Mouse (Mus musculus): ENCODE data around the gene Olfr1308. TPM values are rescaled to one million over a fixed set of nuclear protein-coding genes. Genes with fewer than 3 reads are reported as not detected.

The Olfr1308 gene
- not detected in 2 replicates for polyA plus RNA-seq (2015; fragmentation: Nextera tagmentation; extraction: Ambion mirVana)

DNA sequence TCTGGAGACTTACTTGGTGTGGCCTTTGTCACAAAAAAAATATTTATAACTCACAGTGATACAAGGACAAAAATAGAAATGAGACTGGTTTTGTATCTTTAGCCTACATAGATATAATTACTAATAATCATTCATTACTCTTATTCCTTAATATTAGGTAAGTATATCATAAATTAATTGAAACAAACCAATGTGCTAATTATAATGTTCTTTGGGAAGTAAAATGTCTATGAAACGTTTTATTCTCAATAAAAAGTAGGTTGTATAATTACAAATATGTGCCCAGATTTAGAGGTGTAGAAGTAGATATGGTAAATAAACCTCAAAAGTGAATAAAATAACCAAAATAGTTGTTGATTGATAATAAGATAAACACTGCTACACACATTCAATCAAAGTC lies at the start of gene Olfr1308:
Gene Olfr1308, minus strand, starts transcription at position 101 of the 400 bp plus-strand sequence.
- H3K4me1 ChIP-seq: no peaks in the 10 kb centered on the region
- no peak within 1 kb of the TSS for H3K4me2 ChIP-seq (replicated peaks)
- H3K9me3 ChIP-seq: no peaks in the 10 kb centered on the region
- ATAC-seq (replicated peaks): no peak
- no peaks in the 10 kb centered on the region for H3K36me3 ChIP-seq
- H3K9ac ChIP-seq (replicated peaks): no peak within 1 kb of the TSS
- WGBS: 58% methylated on average over 1 of the region's 1 CpGs
- no peak within 1 kb of the TSS for H3K4me3 ChIP-seq
- no peak within 1 kb of the TSS for H3K27ac ChIP-seq (replicated peaks)
- H3K27me3 ChIP-seq: no peaks in the 10 kb centered on the region

DNA sequence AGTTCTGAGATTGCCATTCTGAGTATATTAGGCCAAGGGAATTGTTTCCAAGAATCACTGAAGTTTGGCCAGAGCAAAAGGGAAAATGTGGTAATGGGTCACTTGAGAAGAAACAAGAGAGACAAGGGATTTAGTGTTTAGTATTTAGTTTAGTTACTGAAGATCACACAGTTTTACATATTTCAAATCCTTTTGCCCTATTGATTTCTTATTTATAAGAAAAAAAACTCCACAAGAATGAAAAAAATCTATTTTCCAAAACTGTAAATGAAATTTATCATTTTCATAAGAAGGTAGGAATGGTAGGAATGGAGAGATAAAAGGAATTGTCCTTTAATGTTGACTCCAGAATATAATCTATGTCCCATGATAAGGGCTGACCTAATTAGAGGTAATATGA lies 47.9 kb upstream of the Olfr1308 start, which contains the start of gene Olfr1310:
Gene Olfr1310, minus strand, starts transcription at position 101 of the 400 bp plus-strand sequence.
- Histone ChIP-seq H3K4me3 (no peak within 1 kb of the TSS), H3K9me3 (no peaks in the 10 kb centered on the region), H3K9ac (replicated peaks) (no peak within 1 kb of the TSS), H3K27me3 (no peaks in the 10 kb centered on the region), H3K36me3 (no peaks in the 10 kb centered on the region), H3K4me2 (replicated peaks) (no peak within 1 kb of the TSS), H3K4me1 (no peaks in the 10 kb centered on the region), H3K27ac (replicated peaks) (no peak within 1 kb of the TSS)
- no peak for ATAC-seq (replicated peaks)

DNA sequence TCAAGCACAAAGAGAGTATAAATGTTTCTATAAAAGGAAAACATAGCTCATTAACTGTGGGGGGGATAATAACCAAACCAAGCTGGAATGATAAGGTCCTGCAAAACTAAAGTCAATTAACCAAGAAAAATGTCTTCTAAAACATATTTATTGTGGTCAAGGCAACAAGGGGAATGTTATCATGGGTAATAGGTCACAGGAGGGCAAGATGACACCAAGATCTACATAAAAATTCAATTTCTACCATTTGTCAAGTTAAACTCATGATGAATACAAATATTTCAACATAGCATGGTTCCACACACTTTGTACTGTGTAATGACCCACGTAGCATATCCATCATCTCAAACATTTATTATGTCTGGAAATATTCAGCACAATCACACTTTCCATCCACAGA lies 25.4 kb upstream of the Olfr1308 start, which contains the start of gene Olfr1309:
Gene Olfr1309, minus strand, starts transcription at position 101 of the 400 bp plus-strand sequence.
- Histone ChIP-seq H3K36me3 (no peaks in the 10 kb centered on the region), H3K4me3 (no peak within 1 kb of the TSS), H3K27me3 (no peaks in the 10 kb centered on the region), H3K9ac (replicated peaks) (no peak within 1 kb of the TSS), H3K9me3 (no peaks in the 10 kb centered on the region), H3K27ac (replicated peaks) (no peak within 1 kb of the TSS), H3K4me2 (replicated peaks) (no peak within 1 kb of the TSS), H3K4me1 (no peaks in the 10 kb centered on the region)
- no peak for ATAC-seq (replicated peaks)
- 59% methylated on average over 1 of the region's 1 CpGs for WGBS

DNA sequence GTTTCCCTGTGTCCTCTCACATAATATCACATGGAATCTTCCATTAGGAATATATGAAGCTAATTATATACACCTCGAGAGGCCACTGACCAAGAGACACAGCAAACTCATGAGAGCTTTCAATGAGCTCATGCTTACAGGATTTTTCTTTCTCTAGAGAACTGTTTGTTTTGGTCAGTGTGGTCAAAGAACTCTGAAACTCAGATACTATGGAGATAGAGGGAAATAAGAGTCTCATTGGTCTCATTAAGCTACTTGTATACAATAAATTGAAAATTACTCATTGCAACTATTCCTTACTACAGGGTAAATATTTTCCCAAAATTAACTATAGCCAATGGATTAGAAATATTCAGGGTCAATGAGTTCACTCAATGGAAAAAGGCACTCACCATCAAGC lies 15.4 kb downstream of the Olfr1308 start, which contains the start of gene Olfr1307:
Gene Olfr1307, minus strand, starts transcription at position 101 of the 400 bp plus-strand sequence.
- ATAC-seq (replicated peaks): no peak
- no peaks in the 10 kb centered on the region for H3K36me3 ChIP-seq
- no peaks in the 10 kb centered on the region for H3K9me3 ChIP-seq
- 76% methylated on average over 1 of the region's 1 CpGs for WGBS
- no peak within 1 kb of the TSS for H3K4me2 ChIP-seq (replicated peaks)
- H3K4me3 ChIP-seq: no peak within 1 kb of the TSS
- H3K27ac ChIP-seq (replicated peaks): no peak within 1 kb of the TSS
- H3K27me3 ChIP-seq: no peaks in the 10 kb centered on the region
- no peak within 1 kb of the TSS for H3K9ac ChIP-seq (replicated peaks)
- H3K4me1 ChIP-seq: no peaks in the 10 kb centered on the region

DNA sequence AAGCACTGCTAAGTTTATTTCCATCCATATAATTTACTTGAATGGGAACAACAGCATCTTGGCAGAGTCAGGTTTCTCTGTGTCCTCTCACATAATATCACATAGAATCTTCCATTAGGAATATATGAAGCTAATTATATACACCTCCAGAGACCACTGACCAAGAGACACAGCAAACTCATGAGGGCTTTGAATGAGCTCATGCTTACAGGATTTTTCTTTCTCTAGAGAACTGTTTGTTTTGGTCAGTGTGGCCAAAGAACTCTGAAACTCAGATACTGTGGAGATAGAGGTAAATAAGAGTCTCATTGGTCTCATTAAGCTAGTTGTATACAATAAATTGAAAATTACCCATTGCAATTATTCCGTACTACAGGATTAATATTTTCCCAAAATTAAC lies 48.6 kb downstream of the Olfr1308 start, which contains the start of gene Olfr1306:
Gene Olfr1306, minus strand, starts transcription at position 101 of the 400 bp plus-strand sequence.
- H3K9ac ChIP-seq (replicated peaks): no peak within 1 kb of the TSS
- whole genome bisulfite sequencing: 87% methylated on average over 1 of the region's 1 CpGs
- no peaks in the 10 kb centered on the region for H3K9me3 ChIP-seq
- no peak for ATAC-seq (replicated peaks)
- H3K36me3 ChIP-seq: no peaks in the 10 kb centered on the region
- H3K27ac ChIP-seq (replicated peaks): no peak within 1 kb of the TSS
- no peak within 1 kb of the TSS for H3K4me3 ChIP-seq
- no peak within 1 kb of the TSS for H3K4me2 ChIP-seq (replicated peaks)
- H3K4me1 ChIP-seq: no peaks in the 10 kb centered on the region
- no peaks in the 10 kb centered on the region for H3K27me3 ChIP-seq

Other genes starting within 250 kb of the Olfr1308 start
- gene Olfr1301, start 213.9 kb downstream of the Olfr1308 start, polyA plus RNA-seq (2015; fragmentation: Nextera tagmentation; extraction: Ambion mirVana): not detected in 2 replicates
- not detected in 2 replicates for gene Olfr1302, start 187.5 kb downstream of the Olfr1308 start, polyA plus RNA-seq (2015; fragmentation: Nextera tagmentation; extraction: Ambion mirVana)
- gene Olfr1303, start 144.6 kb downstream of the Olfr1308 start, polyA plus RNA-seq (2015; fragmentation: Nextera tagmentation; extraction: Ambion mirVana): not detected in 2 replicates
- gene Olfr1305, start 87.8 kb downstream of the Olfr1308 start, polyA plus RNA-seq (2015; fragmentation: Nextera tagmentation; extraction: Ambion mirVana): not detected in 2 replicates
- gene Olfr1306, start 48.7 kb downstream of the Olfr1308 start, polyA plus RNA-seq (2015; fragmentation: Nextera tagmentation; extraction: Ambion mirVana): not detected in 2 replicates
- gene Olfr1307, start 15.5 kb downstream of the Olfr1308 start, polyA plus RNA-seq (2015; fragmentation: Nextera tagmentation; extraction: Ambion mirVana): not detected in 2 replicates
- gene Olfr1309, start 25.3 kb upstream of the Olfr1308 start, polyA plus RNA-seq (2015; fragmentation: Nextera tagmentation; extraction: Ambion mirVana): not detected in 2 replicates
- not detected in 2 replicates for gene Olfr1310, start 47.8 kb upstream of the Olfr1308 start, polyA plus RNA-seq (2015; fragmentation: Nextera tagmentation; extraction: Ambion mirVana)
- not detected in 2 replicates for gene Olfr1311, start 59.5 kb upstream of the Olfr1308 start, polyA plus RNA-seq (2015; fragmentation: Nextera tagmentation; extraction: Ambion mirVana)
- not detected in 2 replicates for gene Olfr1312, start 85.3 kb upstream of the Olfr1308 start, polyA plus RNA-seq (2015; fragmentation: Nextera tagmentation; extraction: Ambion mirVana)
- gene Olfr1313, start 112.9 kb upstream of the Olfr1308 start, polyA plus RNA-seq (2015; fragmentation: Nextera tagmentation; extraction: Ambion mirVana): not detected in 2 replicates
- not detected in 2 replicates for gene Olfr1314, start 131.8 kb upstream of the Olfr1308 start, polyA plus RNA-seq (2015; fragmentation: Nextera tagmentation; extraction: Ambion mirVana)
- gene Olfr1315-ps1, start 150.5 kb upstream of the Olfr1308 start, polyA plus RNA-seq (2015; fragmentation: Nextera tagmentation; extraction: Ambion mirVana): not detected in 2 replicates
- gene Olfr1316, start 170.0 kb upstream of the Olfr1308 start, polyA plus RNA-seq (2015; fragmentation: Nextera tagmentation; extraction: Ambion mirVana): not detected in 2 replicates
- gene Olfr1317, start 175.4 kb upstream of the Olfr1308 start, polyA plus RNA-seq (2015; fragmentation: Nextera tagmentation; extraction: Ambion mirVana): 0.06 TPM in 1 of 2 replicates, not detected in the other
- 0.09 TPM in 1 of 2 replicates, not detected in the other for gene Olfr1318, start 189.3 kb upstream of the Olfr1308 start, polyA plus RNA-seq (2015; fragmentation: Nextera tagmentation; extraction: Ambion mirVana)

All from forebrain, embryonic 15.5 days (tissue).